Comparison of ENCODE assay signal across 10 mouse cellular contexts in the genomic region with DNA sequence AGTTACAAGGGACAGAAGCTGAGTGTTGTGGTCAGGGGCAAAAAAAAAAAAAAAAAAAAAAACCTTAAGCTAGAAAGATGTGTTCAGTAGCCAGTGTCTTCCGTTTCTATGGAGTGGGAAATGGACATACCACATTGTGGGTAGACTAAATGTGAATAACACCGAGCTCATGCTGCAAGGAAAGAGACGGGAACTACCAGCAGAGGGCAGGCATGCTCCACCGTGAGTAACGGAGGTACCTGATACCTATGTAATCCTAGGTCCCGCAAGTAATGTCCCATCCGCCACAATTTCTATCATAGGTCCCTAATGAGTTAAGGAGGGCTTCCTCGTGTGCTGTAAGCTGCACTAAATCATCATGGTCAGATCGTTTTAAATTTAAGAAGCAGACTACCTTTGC. TPM values are rescaled to one million over a fixed set of nuclear protein-coding genes. Genes with fewer than 3 reads are reported as not detected.
DNase-seq lines count a peak whose midpoint lies in the region; ATAC-seq and TF ChIP-seq lines count a peak whose summit lies in the region.
"Had no signal": no experiment of that assay in that cellular context is flagged by ENCODE, and none has a peak within 500 bp of the region (broad histone marks: within the 10 kb centered on the region; RNA-seq: fewer than 3 reads in every experiment).

No protein-coding gene starts in this region.

- WGBS in forebrain, embryonic 10.5 days = 13% methylated on average over 9 of the region's 9 CpGs
- 12% methylated on average over 9 of the region's 9 CpGs for WGBS in forebrain, embryonic 16.5 days
- WGBS in neural tube, embryonic 15.5 days = 14% methylated on average over 9 of the region's 9 CpGs
- 15% methylated on average over 9 of the region's 9 CpGs for WGBS in forebrain, postnatal 0 days

- no peaks in the 10 kb centered on the region for H3K27me3 ChIP-seq in forebrain, embryonic 10.5 days (ENCODE audit: poor library complexity, severe bottlenecking)
- no peaks in the 10 kb centered on the region for H3K27me3 ChIP-seq in forebrain, embryonic 16.5 days (replicated peaks; ENCODE audit: control insufficient read depth, insufficient read depth, low read length)
- no peaks in the 10 kb centered on the region for H3K27me3 ChIP-seq in neural tube, embryonic 15.5 days (replicated peaks)
- H3K27me3 ChIP-seq in forebrain, postnatal 0 days (ENCODE audit: insufficient read depth, low read length) = no peaks in the 10 kb centered on the region
- H3K27me3 ChIP-seq in splenic B cell, adult 2 months (ENCODE audit: control insufficient read depth, insufficient read depth, low read length, poor library complexity, severe bottlenecking) = no peaks in the 10 kb centered on the region
- H3K27me3 ChIP-seq: Patski had no signal

- H3K9ac ChIP-seq in forebrain, embryonic 16.5 days (replicated peaks; ENCODE audit: low read depth, low read length) = no peak overlapping the region
- H3K9ac ChIP-seq in neural tube, embryonic 15.5 days (replicated peaks) = no peak overlapping the region
- no peak overlapping the region for H3K9ac ChIP-seq in forebrain, postnatal 0 days

- no peak for ATAC-seq in forebrain, embryonic 16.5 days
- ATAC-seq in neural tube, embryonic 15.5 days (ENCODE audit: low FRiP score) = no peak
- peak; percentile 47; the same call in 1 of the 2 replicates for ATAC-seq in forebrain, postnatal 0 days
- ATAC-seq: Patski had no signal

- no peaks in the 10 kb centered on the region for H3K36me3 ChIP-seq in forebrain, embryonic 10.5 days (replicated peaks)
- H3K36me3 ChIP-seq in forebrain, embryonic 16.5 days (ENCODE audit: control insufficient read depth, insufficient read depth) = no peaks in the 10 kb centered on the region
- H3K36me3 ChIP-seq in neural tube, embryonic 15.5 days = no peaks in the 10 kb centered on the region
- H3K36me3 ChIP-seq in forebrain, postnatal 0 days (ENCODE audit: insufficient read depth) = no peaks in the 10 kb centered on the region
- H3K36me3 ChIP-seq in splenic B cell, adult 2 months (ENCODE audit: control insufficient read depth, insufficient read depth, low read length, poor library complexity, severe bottlenecking) = peaks cover under 1% of the 10 kb centered on the region; the same call in 1 of the 2 replicates

- no peak overlapping the region for H3K4me2 ChIP-seq in forebrain, embryonic 16.5 days (ENCODE audit: low read length)
- H3K4me2 ChIP-seq in neural tube, embryonic 15.5 days = no peak overlapping the region
- H3K4me2 ChIP-seq in forebrain, postnatal 0 days (ENCODE audit: low read depth) = no peak overlapping the region

- H3K4me1 ChIP-seq in forebrain, embryonic 10.5 days = peaks cover 5% of the 10 kb centered on the region
- no peaks in the 10 kb centered on the region for H3K4me1 ChIP-seq in forebrain, embryonic 16.5 days (replicated peaks; ENCODE audit: control insufficient read depth, insufficient read depth, low read length)
- no peaks in the 10 kb centered on the region for H3K4me1 ChIP-seq in neural tube, embryonic 15.5 days
- no peaks in the 10 kb centered on the region for H3K4me1 ChIP-seq in forebrain, postnatal 0 days (ENCODE audit: insufficient read depth)

- no peak overlapping the region for H3K27ac ChIP-seq in forebrain, embryonic 10.5 days
- H3K27ac ChIP-seq in forebrain, embryonic 16.5 days (ENCODE audit: low read length) = no peak overlapping the region
- H3K27ac ChIP-seq in neural tube, embryonic 15.5 days (replicated peaks) = no peak overlapping the region
- H3K27ac ChIP-seq in forebrain, postnatal 0 days (ENCODE audit: low read depth, low read length) = no peak overlapping the region

- peak; percentile 70 for TF ChIP-seq CTCF in forebrain, postnatal 0 days (IDR thresholded peaks at IDR 0.05; ENCODE audit: low read depth)

- DNase-seq in forebrain, embryonic 10.5 days (ENCODE audit: extremely low spot score, low spot score) = peak; percentile 63
- DNase-seq in neural tube, embryonic 10.5 days (ENCODE audit: extremely low spot score, low spot score) = peak; percentile 57
- peak; percentile 56 for DNase-seq in c-Kit-positive CD71-positive TER-119-positive erythroid progenitor cells, embryonic 14.5 days (ENCODE audit: low spot score)
- DNase-seq in forebrain, postnatal 0 days = peak; percentile 35
- peak; percentile 57 for DNase-seq in lung, postnatal 10 days
- peak; percentile 81 for DNase-seq in splenic B cell, adult 2 months (ENCODE audit: low read depth, low spot score)

- H3K4me3 ChIP-seq in forebrain, embryonic 10.5 days = no peak overlapping the region
- H3K4me3 ChIP-seq in forebrain, embryonic 16.5 days (replicated peaks; ENCODE audit: low read length) = no peak overlapping the region
- no peak overlapping the region for H3K4me3 ChIP-seq in neural tube, embryonic 15.5 days (replicated peaks)
- H3K4me3 ChIP-seq in forebrain, postnatal 0 days (ENCODE audit: low read depth, low read length) = no peak overlapping the region

- no peaks in the 10 kb centered on the region for H3K9me3 ChIP-seq in forebrain, embryonic 10.5 days
- H3K9me3 ChIP-seq in forebrain, embryonic 16.5 days (ENCODE audit: control insufficient read depth, low read length) = no peaks in the 10 kb centered on the region
- H3K9me3 ChIP-seq in neural tube, embryonic 15.5 days (replicated peaks) = no peaks in the 10 kb centered on the region
- H3K9me3 ChIP-seq in forebrain, postnatal 0 days (ENCODE audit: low read length) = no peaks in the 10 kb centered on the region

RNA-seq across cellular contexts. Expression of a gene that starts 16.0 kb away (rescaled TPM):
- not detected in 2 replicates for polyA plus RNA-seq in forebrain, embryonic 10.5 days (2016; fragmentation: Nextera tagmentation; extraction: Ambion mirVana)
- polyA plus RNA-seq in forebrain, embryonic 16.5 days (2015; fragmentation: Nextera tagmentation; extraction: Ambion mirVana) = not detected in 2 replicates
- not detected in 2 replicates for polyA plus RNA-seq in neural tube, embryonic 15.5 days (2015; fragmentation: Nextera tagmentation; extraction: Ambion mirVana)
- total RNA-seq in forebrain, postnatal 0 days (2014; rRNA removed) = 0.14 TPM in 1 of 2 replicates, not detected in the other
- not detected in 2 replicates for polyA plus RNA-seq in forebrain, postnatal 0 days (2015; fragmentation: Nextera tagmentation; extraction: Ambion mirVana)
- total RNA-seq: layer of hippocampus, adult 8-10 months had no signal
- polyA plus RNA-seq: Patski had no signal

RNA-seq across cellular contexts. Expression of a gene that starts 28.7 kb away (rescaled TPM):
- 82.0 and 82.3 TPM in 2 replicates for polyA plus RNA-seq in forebrain, embryonic 10.5 days (2016; fragmentation: Nextera tagmentation; extraction: Ambion mirVana)
- polyA plus RNA-seq in forebrain, embryonic 16.5 days (2015; fragmentation: Nextera tagmentation; extraction: Ambion mirVana) = 57.3 and 64.3 TPM in 2 replicates
- polyA plus RNA-seq in neural tube, embryonic 15.5 days (2015; fragmentation: Nextera tagmentation; extraction: Ambion mirVana) = 38.9 and 45.2 TPM in 2 replicates
- 22.9 and 25.1 TPM in 2 replicates for total RNA-seq in forebrain, postnatal 0 days (2014; rRNA removed)
- polyA plus RNA-seq in forebrain, postnatal 0 days (2015; fragmentation: Nextera tagmentation; extraction: Ambion mirVana) = 25.4 and 30.4 TPM in 2 replicates
